Mouse (Mus musculus): Measurements from ENCODE around the gene Col13a1. TPM values are rescaled to one million over a fixed set of nuclear protein-coding genes. Genes with fewer than 3 reads are reported as not detected.

Gene Col13a1
- polyA plus RNA-seq, 1 experiment from 2014 or later = 5.7 TPM

DNA sequence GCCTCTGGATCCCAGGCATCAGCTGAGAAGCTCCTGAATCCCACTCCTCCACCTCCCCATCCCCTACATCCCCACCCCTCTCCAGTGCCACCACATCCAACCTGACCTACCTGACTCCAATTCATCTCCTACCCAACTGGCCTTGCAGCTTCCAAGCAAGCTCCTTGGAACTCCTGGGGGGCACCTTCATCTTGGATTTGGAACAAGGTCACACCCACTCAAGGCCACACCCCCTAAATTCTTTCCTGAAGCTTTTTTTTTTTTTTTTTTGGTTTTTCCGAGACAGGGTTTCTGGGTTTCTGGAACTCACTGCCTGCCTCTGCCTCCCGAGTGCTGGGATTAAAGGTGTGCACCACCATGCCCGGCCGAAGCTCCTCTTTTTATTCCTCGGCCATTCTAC lies 34.3 kb upstream of the Col13a1 start:
- ATAC-seq = no peak
- no peaks in the 10 kb centered on the region for H3K4me1 ChIP-seq (replicated peaks; ENCODE audit: control insufficient read depth, insufficient read depth, low read length)
- no peak for TF ChIP-seq CTCF (IDR thresholded peaks at IDR 0.05; ENCODE audit: low read depth)
- H3K4me2 ChIP-seq (replicated peaks; ENCODE audit: low read depth) = no peak overlapping the region
- WGBS = 86% methylated on average over 5 of the region's 5 CpGs
- H3K9me3 ChIP-seq (ENCODE audit: control insufficient read depth) = no peaks in the 10 kb centered on the region
- no peaks in the 10 kb centered on the region for H3K36me3 ChIP-seq (ENCODE audit: control insufficient read depth, insufficient read depth)
- no peak overlapping the region for H3K4me3 ChIP-seq (ENCODE audit: low read depth, low read length)
- H3K9ac ChIP-seq (ENCODE audit: low read depth, low read length) = no peak overlapping the region
- no peak overlapping the region for H3K27ac ChIP-seq (ENCODE audit: low read depth, low read length)
- H3K27me3 ChIP-seq (replicated peaks; ENCODE audit: control insufficient read depth, insufficient read depth, low read length) = no peaks in the 10 kb centered on the region

GRCm38 (mm10) chr10:62012371-62012770 lies 33.5 kb upstream of the Col13a1 start:
- H3K9me3 ChIP-seq (ENCODE audit: control insufficient read depth) = no peaks in the 10 kb centered on the region
- H3K36me3 ChIP-seq (ENCODE audit: control insufficient read depth, insufficient read depth) = no peaks in the 10 kb centered on the region
- no peak overlapping the region for H3K4me2 ChIP-seq (replicated peaks; ENCODE audit: low read depth)
- H3K27ac ChIP-seq (ENCODE audit: low read depth, low read length) = no peak overlapping the region
- no peak overlapping the region for H3K9ac ChIP-seq (ENCODE audit: low read depth, low read length)
- no peak overlapping the region for H3K4me3 ChIP-seq (ENCODE audit: low read depth, low read length)
- H3K4me1 ChIP-seq (replicated peaks; ENCODE audit: control insufficient read depth, insufficient read depth, low read length) = no peaks in the 10 kb centered on the region
- no peaks in the 10 kb centered on the region for H3K27me3 ChIP-seq (replicated peaks; ENCODE audit: control insufficient read depth, insufficient read depth, low read length)
- ATAC-seq = no peak
- TF ChIP-seq CTCF (IDR thresholded peaks at IDR 0.05; ENCODE audit: low read depth) = no peak
- 81% methylated on average over 4 of the region's 4 CpGs for WGBS

DNA sequence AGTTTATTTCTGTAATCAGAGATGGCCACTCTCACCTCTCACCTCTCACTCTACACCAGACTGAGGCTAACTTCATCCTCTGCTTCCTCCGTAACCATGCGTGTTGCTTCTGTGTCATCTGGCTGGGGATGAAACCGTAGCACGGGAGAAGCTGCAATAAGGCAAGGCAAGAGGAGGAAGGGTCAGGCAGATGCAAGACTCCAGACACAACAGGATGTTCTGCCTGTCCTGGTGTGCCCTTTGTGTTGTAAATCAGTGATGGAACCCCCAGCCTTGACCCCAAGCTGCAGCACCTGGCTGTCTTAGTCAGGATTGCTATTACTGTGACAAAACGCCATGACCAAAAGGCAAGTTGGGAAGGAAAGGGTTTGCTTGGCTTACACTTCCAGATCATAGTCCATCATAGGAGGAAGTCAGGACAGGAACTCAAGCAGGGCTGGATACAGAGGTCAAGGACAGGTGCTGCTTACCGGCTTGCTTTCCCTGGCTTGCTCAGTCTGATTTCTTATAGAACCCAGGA lies 31.1 kb upstream of the Col13a1 start:
- Histone ChIP-seq H3K9me3 (ENCODE audit: control insufficient read depth) (no peaks in the 10 kb centered on the region), H3K4me2 (replicated peaks; ENCODE audit: low read depth) (no peak overlapping the region), H3K36me3 (ENCODE audit: control insufficient read depth, insufficient read depth) (no peaks in the 10 kb centered on the region), H3K4me1 (replicated peaks; ENCODE audit: control insufficient read depth, insufficient read depth, low read length) (no peaks in the 10 kb centered on the region), H3K4me3 (ENCODE audit: low read depth, low read length) (no peak overlapping the region), H3K27me3 (replicated peaks; ENCODE audit: control insufficient read depth, insufficient read depth, low read length) (no peaks in the 10 kb centered on the region), H3K27ac (ENCODE audit: low read depth, low read length) (no peak overlapping the region), H3K9ac (ENCODE audit: low read depth, low read length) (no peak overlapping the region)
- TF ChIP-seq CTCF (IDR thresholded peaks at IDR 0.05; ENCODE audit: low read depth) = no peak
- WGBS = 57% methylated on average over 6 of the region's 6 CpGs
- no peak for ATAC-seq

DNA sequence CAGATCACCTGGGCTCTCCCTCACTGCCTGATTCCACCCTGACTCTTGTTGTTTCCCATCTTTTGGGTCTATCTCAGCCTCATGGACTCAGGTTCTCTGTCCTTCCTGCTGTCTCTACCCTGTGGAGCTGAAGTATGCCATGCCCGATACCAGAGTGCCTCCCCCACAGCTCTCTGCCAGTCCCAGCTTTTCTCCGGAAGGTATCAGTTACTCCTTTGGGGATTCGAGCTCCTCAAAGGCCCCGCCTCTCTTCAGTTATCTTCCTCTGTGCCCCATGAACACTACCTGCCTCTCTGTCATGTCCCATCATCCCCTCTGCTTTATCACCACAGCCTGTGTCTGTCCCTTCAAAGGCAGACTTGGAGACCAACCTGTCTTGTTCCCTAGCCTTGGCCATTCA lies 29.1 kb upstream of the Col13a1 start:
- 78% methylated on average over 4 of the region's 4 CpGs for WGBS

DNA sequence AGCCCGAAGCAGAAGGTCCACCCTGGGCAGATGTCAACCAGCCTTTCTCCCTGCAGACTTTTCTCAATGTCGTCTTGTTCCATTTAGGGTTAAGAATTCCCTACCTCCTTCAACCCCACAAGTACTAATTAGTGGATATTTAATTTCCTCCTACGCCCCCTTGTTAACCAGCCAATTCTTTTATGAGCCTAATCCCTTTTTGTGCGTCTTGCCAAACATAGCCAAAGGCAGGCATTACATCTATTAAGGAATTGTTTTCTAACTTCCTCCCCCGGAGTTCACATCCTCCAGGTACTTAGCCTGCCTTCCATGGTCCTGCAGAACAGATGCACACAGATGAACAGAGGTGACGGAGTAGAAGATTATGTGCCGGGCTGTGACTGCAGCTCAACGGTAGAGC lies 27.5 kb upstream of the Col13a1 start:
- no peaks in the 10 kb centered on the region for H3K4me1 ChIP-seq (replicated peaks; ENCODE audit: control insufficient read depth, insufficient read depth, low read length)
- ATAC-seq = no peak
- no peak overlapping the region for H3K27ac ChIP-seq (ENCODE audit: low read depth, low read length)
- H3K36me3 ChIP-seq (ENCODE audit: control insufficient read depth, insufficient read depth) = no peaks in the 10 kb centered on the region
- no peak overlapping the region for H3K9ac ChIP-seq (ENCODE audit: low read depth, low read length)
- no peaks in the 10 kb centered on the region for H3K27me3 ChIP-seq (replicated peaks; ENCODE audit: control insufficient read depth, insufficient read depth, low read length)
- no peak for TF ChIP-seq CTCF (IDR thresholded peaks at IDR 0.05; ENCODE audit: low read depth)
- H3K4me2 ChIP-seq (replicated peaks; ENCODE audit: low read depth) = no peak overlapping the region
- no peak overlapping the region for H3K4me3 ChIP-seq (ENCODE audit: low read depth, low read length)
- 69% methylated on average over 8 of the region's 8 CpGs for WGBS
- H3K9me3 ChIP-seq (ENCODE audit: control insufficient read depth) = no peaks in the 10 kb centered on the region

More for the DNA sequence above, 29.1 kb upstream of the Col13a1 start:
- Histone ChIP-seq H3K4me3 (ENCODE audit: low read depth, low read length) (no peak overlapping the region), H3K9ac (ENCODE audit: low read depth, low read length) (no peak overlapping the region), H3K4me2 (replicated peaks; ENCODE audit: low read depth) (no peak overlapping the region), H3K27ac (ENCODE audit: low read depth, low read length) (no peak overlapping the region), H3K9me3 (ENCODE audit: control insufficient read depth) (no peaks in the 10 kb centered on the region), H3K36me3 (ENCODE audit: control insufficient read depth, insufficient read depth) (no peaks in the 10 kb centered on the region), H3K27me3 (replicated peaks; ENCODE audit: control insufficient read depth, insufficient read depth, low read length) (no peaks in the 10 kb centered on the region), H3K4me1 (replicated peaks; ENCODE audit: control insufficient read depth, insufficient read depth, low read length) (no peaks in the 10 kb centered on the region)
- TF ChIP-seq CTCF (IDR thresholded peaks at IDR 0.05; ENCODE audit: low read depth) = no peak
- ATAC-seq = no peak

DNA sequence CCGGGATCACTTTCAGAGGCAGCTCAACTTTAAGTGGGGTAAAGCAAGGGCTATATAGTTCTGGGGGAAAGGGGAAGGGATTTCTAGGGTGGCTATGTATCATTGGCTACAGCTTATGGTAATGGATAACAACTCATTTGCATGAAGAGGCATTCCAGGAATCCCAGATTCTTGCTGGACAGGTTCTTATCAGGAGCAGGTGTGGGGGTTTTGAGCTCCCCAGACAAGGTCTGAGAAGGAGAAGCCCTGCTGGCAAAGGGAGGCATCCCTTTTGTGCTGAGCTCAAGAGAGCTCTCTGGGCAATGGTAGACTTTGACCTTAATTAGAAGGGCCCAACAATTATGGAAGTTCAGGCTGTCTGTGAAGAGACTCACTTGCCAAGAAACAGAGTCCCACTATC lies 21.3 kb upstream of the Col13a1 start:
- Histone ChIP-seq H3K27me3 (replicated peaks; ENCODE audit: control insufficient read depth, insufficient read depth, low read length) (no peaks in the 10 kb centered on the region), H3K4me2 (replicated peaks; ENCODE audit: low read depth) (no peak overlapping the region), H3K9me3 (ENCODE audit: control insufficient read depth) (no peaks in the 10 kb centered on the region), H3K27ac (ENCODE audit: low read depth, low read length) (no peak overlapping the region), H3K36me3 (ENCODE audit: control insufficient read depth, insufficient read depth) (no peaks in the 10 kb centered on the region), H3K4me1 (replicated peaks; ENCODE audit: control insufficient read depth, insufficient read depth, low read length) (no peaks in the 10 kb centered on the region), H3K9ac (ENCODE audit: low read depth, low read length) (no peak overlapping the region), H3K4me3 (ENCODE audit: low read depth, low read length) (no peak overlapping the region)
- ATAC-seq = no peak
- 70% methylated on average over 1 of the region's 1 CpGs for WGBS
- TF ChIP-seq CTCF (IDR thresholded peaks at IDR 0.05; ENCODE audit: low read depth) = no peak

GRCm38 (mm10) chr10:61999766-62000165 lies 20.9 kb upstream of the Col13a1 start:
- no peak for TF ChIP-seq CTCF (IDR thresholded peaks at IDR 0.05; ENCODE audit: low read depth)
- Histone ChIP-seq H3K36me3 (ENCODE audit: control insufficient read depth, insufficient read depth) (no peaks in the 10 kb centered on the region), H3K4me1 (replicated peaks; ENCODE audit: control insufficient read depth, insufficient read depth, low read length) (no peaks in the 10 kb centered on the region), H3K9ac (ENCODE audit: low read depth, low read length) (no peak overlapping the region), H3K27ac (ENCODE audit: low read depth, low read length) (no peak overlapping the region), H3K9me3 (ENCODE audit: control insufficient read depth) (no peaks in the 10 kb centered on the region), H3K4me3 (ENCODE audit: low read depth, low read length) (no peak overlapping the region), H3K4me2 (replicated peaks; ENCODE audit: low read depth) (no peak overlapping the region), H3K27me3 (replicated peaks; ENCODE audit: control insufficient read depth, insufficient read depth, low read length) (no peaks in the 10 kb centered on the region)
- ATAC-seq = no peak
- 80% methylated on average over 1 of the region's 1 CpGs for WGBS

Measured in intestine, postnatal 0 days (tissue).